Mouse (Mus musculus): ENCODE results near the gene Ccdc15.

Gene Ccdc15

GRCm38 (mm10) chr9:37347988-37348642, at the start of gene Ccdc15:
Gene Ccdc15, minus strand, starts transcription at chr9:37348432.
- DNase-seq (ENCODE audit: low spot score), result peak; percentile 95

GRCm38 (mm10) chr9:37393482-37394131, 45.4 kb upstream of the Ccdc15 start:
- DNase-seq (ENCODE audit: low spot score), result no peak

- DNase-seq (ENCODE audit: low spot score), result no peak
These were observed 43.8 kb upstream of the Ccdc15 start for GRCm38 (mm10) chr9:37392071-37392470.

- DNase-seq (ENCODE audit: low spot score), result no peak
These were observed 42.7 kb upstream of the Ccdc15 start for GRCm38 (mm10) chr9:37390891-37391290.

GRCm38 (mm10) chr9:37384284-37385182, 36.3 kb upstream of the Ccdc15 start:
- DNase-seq (ENCODE audit: low spot score), result no peak

- no peak for DNase-seq (ENCODE audit: low spot score)
These were observed 34.9 kb upstream of the Ccdc15 start for GRCm38 (mm10) chr9:37383161-37383560.

GRCm38 (mm10) chr9:37375718-37376117, 27.5 kb upstream of the Ccdc15 start:
- no peak for DNase-seq (ENCODE audit: low spot score)

GRCm38 (mm10) chr9:37371232-37371801, 23.1 kb upstream of the Ccdc15 start:
- no peak for DNase-seq (ENCODE audit: low spot score)

- no peak for DNase-seq (ENCODE audit: low spot score)
These were observed 20.6 kb upstream of the Ccdc15 start for GRCm38 (mm10) chr9:37368860-37369259.

- DNase-seq (ENCODE audit: low spot score), result no peak
These were observed 20.0 kb upstream of the Ccdc15 start for GRCm38 (mm10) chr9:37368081-37368830.

- no peak for DNase-seq (ENCODE audit: low spot score)
These were observed 19.3 kb upstream of the Ccdc15 start, which contains the start of gene Hepacam for GRCm38 (mm10) chr9:37367301-37368080. Gene Hepacam, plus strand, starts transcription at chr9:37367351.

GRCm38 (mm10) chr9:37365706-37366105, 17.5 kb upstream of the Ccdc15 start:
- DNase-seq (ENCODE audit: low spot score), result no peak

- DNase-seq (ENCODE audit: low spot score), result no peak
These were observed 16.2 kb upstream of the Ccdc15 start for GRCm38 (mm10) chr9:37364392-37364791.

- DNase-seq (ENCODE audit: low spot score), result no peak
These were observed 15.3 kb upstream of the Ccdc15 start for GRCm38 (mm10) chr9:37363551-37363950.

GRCm38 (mm10) chr9:37362881-37363280, 14.6 kb upstream of the Ccdc15 start:
- DNase-seq (ENCODE audit: low spot score), result no peak

GRCm38 (mm10) chr9:37362084-37362483, 13.9 kb upstream of the Ccdc15 start:
- DNase-seq (ENCODE audit: low spot score), result no peak

- peak; percentile 27 for DNase-seq (ENCODE audit: low spot score)
These were observed 11.3 kb upstream of the Ccdc15 start for GRCm38 (mm10) chr9:37359331-37360220.

- no peak for DNase-seq (ENCODE audit: low spot score)
These were observed 10.6 kb upstream of the Ccdc15 start for GRCm38 (mm10) chr9:37358713-37359330.

- DNase-seq (ENCODE audit: low spot score), result no peak
These were observed 6.3 kb upstream of the Ccdc15 start for GRCm38 (mm10) chr9:37354485-37354884.
